Mouse (Mus musculus): ENCODE results near the gene Lingo4. TPM values are rescaled to one million over a fixed set of nuclear protein-coding genes. Genes with fewer than 3 reads are reported as not detected.

Gene Lingo4
- total and polyA plus RNA-seq, 3 experiments, result 0.04 to 0.09 (median 0.05) TPM

DNA sequence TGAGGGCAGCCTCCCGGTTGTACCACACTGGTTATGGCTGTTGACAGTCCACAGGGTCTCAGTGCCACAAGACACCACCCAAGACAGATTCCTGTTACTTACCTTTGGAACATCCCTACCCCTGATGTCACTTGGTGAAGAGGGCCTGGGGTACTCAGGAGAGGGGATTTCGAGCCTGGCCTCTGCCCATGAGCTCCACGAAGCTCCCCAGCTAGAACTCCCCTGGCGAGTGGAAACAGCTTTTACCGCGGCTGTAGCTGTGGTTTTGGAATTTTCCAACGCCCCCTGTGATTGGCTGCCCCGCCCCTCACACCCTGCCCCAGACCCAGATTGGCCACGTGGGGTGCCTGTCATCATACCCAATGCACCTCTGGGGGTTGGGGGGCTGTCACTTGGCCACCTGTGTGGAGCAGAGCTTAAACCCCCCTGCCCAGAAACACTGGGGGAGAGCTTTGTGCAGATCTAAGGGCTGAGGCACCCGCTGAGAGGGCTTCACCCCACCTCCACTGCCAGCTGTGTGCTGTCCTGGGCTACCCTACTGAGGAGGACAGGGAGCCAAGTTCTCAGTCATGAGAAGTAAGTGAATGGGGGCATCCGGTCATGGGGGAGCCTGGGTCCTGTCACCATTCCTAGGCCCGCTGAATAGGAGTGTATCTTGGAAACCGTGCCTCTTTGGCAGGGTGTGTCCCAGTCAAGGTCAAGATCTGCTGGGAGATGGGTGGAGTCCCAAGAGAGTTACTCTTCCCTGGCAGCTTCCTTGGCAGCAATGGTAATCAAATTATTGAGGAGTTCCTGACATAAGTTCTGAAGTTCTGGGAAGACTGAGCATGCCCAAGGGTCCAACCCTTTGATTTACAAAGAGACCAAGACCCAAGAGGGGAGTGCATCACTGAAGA, 21.0 kb upstream of the Lingo4 start:
- Histone ChIP-seq H3K9ac (ENCODE audit: low read depth, low read length) (no peak overlapping the region), H3K36me3 (ENCODE audit: control insufficient read depth, insufficient read depth, low read length) (no peaks in the 10 kb centered on the region), H3K27me3 (ENCODE audit: control insufficient read depth, insufficient read depth, low read length) (no peaks in the 10 kb centered on the region; the same call in 1 of the 2 replicates), H3K27ac (no peak overlapping the region), H3K4me3 (no peak overlapping the region), H3K79me2 (replicated peaks; ENCODE audit: control insufficient read depth, insufficient read depth, low read length) (no peaks in the 10 kb centered on the region), H3K4me1 (ENCODE audit: control insufficient read depth, insufficient read depth, low read length) (no peaks in the 10 kb centered on the region)
- WGBS, result 28% methylated on average over 13 of the region's 13 CpGs
- TF ChIP-seq CTCF (IDR thresholded peaks at IDR 0.05), result no peak
- no peak for TF ChIP-seq POLR2A (IDR thresholded peaks at IDR 0.05; ENCODE audit: insufficient read depth, low read depth, low read length)
- no peak for TF ChIP-seq EP300 (IDR thresholded peaks at IDR 0.05; ENCODE audit: insufficient read depth, low read depth, low read length)
- intact Hi-C loops (cut with DNase I), result no loop called here
- DNase-seq, result no peak

DNA sequence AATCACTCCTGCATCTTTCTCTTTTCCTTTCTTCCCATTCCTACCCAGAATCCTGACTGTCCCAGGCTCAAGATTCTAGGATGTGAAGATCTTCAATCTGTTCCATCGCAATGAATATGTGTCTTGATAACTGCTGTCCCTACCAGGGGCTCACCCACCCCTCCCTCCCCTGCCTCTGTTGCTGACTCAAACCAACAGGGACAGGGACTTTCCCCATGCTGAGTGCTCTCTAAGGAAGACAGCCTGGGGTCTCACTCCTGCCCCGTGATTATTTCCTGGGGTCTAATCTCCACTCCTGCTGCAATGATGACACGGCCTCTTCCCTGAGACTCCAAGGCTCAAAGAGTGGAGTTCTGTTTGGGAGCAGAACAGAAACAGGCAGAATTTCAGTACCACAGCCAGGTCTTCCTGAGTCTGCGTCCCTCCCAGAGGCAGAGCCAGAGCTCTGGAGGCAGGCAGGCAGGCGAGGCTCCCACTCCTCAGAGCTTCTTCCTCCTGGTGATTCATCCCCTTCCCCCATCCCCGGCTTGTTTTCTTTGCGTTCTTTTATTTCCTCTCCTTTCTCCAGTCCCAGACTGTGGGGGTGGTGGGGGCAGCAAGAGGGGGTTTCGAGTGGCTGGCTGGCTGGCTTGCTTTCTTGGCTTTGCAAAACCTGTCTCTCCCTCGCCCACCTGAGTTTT, 18.3 kb upstream of the Lingo4 start:
- WGBS, result 33% methylated on average over 9 of the region's 9 CpGs
- intact Hi-C loops (cut with DNase I), result no loop called here
- Histone ChIP-seq H3K36me3 (ENCODE audit: control insufficient read depth, insufficient read depth, low read length) (no peaks in the 10 kb centered on the region), H3K4me1 (ENCODE audit: control insufficient read depth, insufficient read depth, low read length) (no peaks in the 10 kb centered on the region), H3K4me3 (no peak overlapping the region), H3K27me3 (ENCODE audit: control insufficient read depth, insufficient read depth, low read length) (no peaks in the 10 kb centered on the region; the same call in 1 of the 2 replicates), H3K79me2 (replicated peaks; ENCODE audit: control insufficient read depth, insufficient read depth, low read length) (no peaks in the 10 kb centered on the region), H3K9ac (ENCODE audit: low read depth, low read length) (no peak overlapping the region), H3K27ac (no peak overlapping the region)
- no peak for TF ChIP-seq POLR2A (IDR thresholded peaks at IDR 0.05; ENCODE audit: insufficient read depth, low read depth, low read length)
- no peak for TF ChIP-seq CTCF (IDR thresholded peaks at IDR 0.05)
- no peak for TF ChIP-seq EP300 (IDR thresholded peaks at IDR 0.05; ENCODE audit: insufficient read depth, low read depth, low read length)
- DNase-seq, result no peak

- no peaks in the 10 kb centered on the region for H3K36me3 ChIP-seq (ENCODE audit: control insufficient read depth, insufficient read depth, low read length)
- no peak overlapping the region for H3K4me3 ChIP-seq
- no peaks in the 10 kb centered on the region for H3K27me3 ChIP-seq (ENCODE audit: control insufficient read depth, insufficient read depth, low read length)
- no peak overlapping the region for H3K27ac ChIP-seq
- H3K79me2 ChIP-seq (replicated peaks; ENCODE audit: control insufficient read depth, insufficient read depth, low read length), result no peaks in the 10 kb centered on the region
- no peaks in the 10 kb centered on the region for H3K4me1 ChIP-seq (ENCODE audit: control insufficient read depth, insufficient read depth, low read length)
- no peak overlapping the region for H3K9ac ChIP-seq (ENCODE audit: low read depth, low read length)
- WGBS, result 61% methylated on average over 5 of the region's 5 CpGs
- DNase-seq, result no peak
- intact Hi-C loops (cut with DNase I), result no loop called here
- TF ChIP-seq POLR2A (IDR thresholded peaks at IDR 0.05; ENCODE audit: insufficient read depth, low read depth, low read length) (no peak), CTCF (IDR thresholded peaks at IDR 0.05) (no peak), EP300 (IDR thresholded peaks at IDR 0.05; ENCODE audit: insufficient read depth, low read depth, low read length) (no peak)
Measured at GRCm38 (mm10) chr3:94382308-94382707, 16.0 kb upstream of the Lingo4 start.

- Histone ChIP-seq H3K4me1 (ENCODE audit: control insufficient read depth, insufficient read depth, low read length) (no peaks in the 10 kb centered on the region), H3K27ac (no peak overlapping the region), H3K9ac (ENCODE audit: low read depth, low read length) (no peak overlapping the region), H3K4me3 (no peak overlapping the region), H3K79me2 (replicated peaks; ENCODE audit: control insufficient read depth, insufficient read depth, low read length) (no peaks in the 10 kb centered on the region), H3K36me3 (ENCODE audit: control insufficient read depth, insufficient read depth, low read length) (no peaks in the 10 kb centered on the region), H3K27me3 (ENCODE audit: control insufficient read depth, insufficient read depth, low read length) (no peaks in the 10 kb centered on the region)
- 59% methylated on average over 3 of the region's 3 CpGs for WGBS
- TF ChIP-seq CTCF (IDR thresholded peaks at IDR 0.05), result no peak
- TF ChIP-seq POLR2A (IDR thresholded peaks at IDR 0.05; ENCODE audit: insufficient read depth, low read depth, low read length), result no peak
- TF ChIP-seq EP300 (IDR thresholded peaks at IDR 0.05; ENCODE audit: insufficient read depth, low read depth, low read length), result no peak
- DNase-seq, result no peak
- intact Hi-C loops (cut with DNase I), result no loop called here
Measured at GRCm38 (mm10) chr3:94383476-94383875, 14.8 kb upstream of the Lingo4 start.

DNA sequence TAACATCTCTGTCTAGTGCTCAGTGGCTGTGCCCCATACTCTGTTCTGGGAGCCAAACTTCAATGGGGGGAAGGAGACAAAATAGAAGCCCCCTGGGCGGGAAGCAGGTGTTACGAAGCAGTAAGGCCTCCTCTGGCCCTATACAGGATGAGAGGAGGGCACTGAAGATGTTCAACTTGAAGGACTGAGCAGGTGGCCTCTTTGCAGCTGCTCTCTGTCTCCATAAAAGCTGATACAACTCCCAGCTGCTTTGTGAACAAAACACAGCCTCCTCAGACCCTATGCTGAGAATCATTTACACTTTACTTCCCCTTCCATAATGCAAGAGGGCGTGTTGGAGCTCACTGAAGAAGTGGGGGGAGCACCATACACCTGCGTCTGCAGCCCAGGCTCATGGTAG, 11.6 kb upstream of the Lingo4 start:
- TF ChIP-seq EP300 (IDR thresholded peaks at IDR 0.05; ENCODE audit: insufficient read depth, low read depth, low read length) (no peak), POLR2A (IDR thresholded peaks at IDR 0.05; ENCODE audit: insufficient read depth, low read depth, low read length) (no peak)
- no peak for DNase-seq
- Histone ChIP-seq H3K4me1 (ENCODE audit: control insufficient read depth, insufficient read depth, low read length) (no peaks in the 10 kb centered on the region), H3K4me3 (no peak overlapping the region), H3K27ac (no peak overlapping the region), H3K27me3 (ENCODE audit: control insufficient read depth, insufficient read depth, low read length) (no peaks in the 10 kb centered on the region), H3K36me3 (ENCODE audit: control insufficient read depth, insufficient read depth, low read length) (no peaks in the 10 kb centered on the region), H3K9ac (ENCODE audit: low read depth, low read length) (no peak overlapping the region), H3K79me2 (replicated peaks; ENCODE audit: control insufficient read depth, insufficient read depth, low read length) (no peaks in the 10 kb centered on the region)
- 67% methylated on average over 4 of the region's 4 CpGs for WGBS
- intact Hi-C loops (cut with DNase I), result no loop called here

DNA sequence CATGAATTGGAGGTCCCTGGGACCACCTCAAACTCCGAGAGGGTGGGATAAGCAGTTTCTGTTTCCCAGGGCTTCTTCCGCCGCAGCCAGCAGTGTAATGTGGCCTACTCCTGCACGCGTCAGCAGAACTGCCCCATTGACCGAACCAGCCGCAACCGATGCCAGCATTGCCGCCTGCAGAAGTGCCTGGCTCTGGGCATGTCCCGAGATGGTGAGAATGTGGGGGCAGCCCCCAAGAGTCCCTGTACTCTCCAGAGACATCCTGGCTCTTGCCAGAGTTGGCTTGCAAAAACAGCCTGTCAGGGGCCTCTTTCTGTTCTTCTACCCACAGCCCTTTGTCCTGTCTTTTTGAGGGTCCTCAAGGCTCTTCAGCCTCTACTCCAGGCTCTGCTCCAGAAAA, 10.9 kb upstream of the Lingo4 start:
- Histone ChIP-seq H3K27me3 (ENCODE audit: control insufficient read depth, insufficient read depth, low read length) (no peaks in the 10 kb centered on the region), H3K9ac (ENCODE audit: low read depth, low read length) (no peak overlapping the region), H3K27ac (no peak overlapping the region), H3K36me3 (ENCODE audit: control insufficient read depth, insufficient read depth, low read length) (no peaks in the 10 kb centered on the region), H3K79me2 (replicated peaks; ENCODE audit: control insufficient read depth, insufficient read depth, low read length) (no peaks in the 10 kb centered on the region), H3K4me1 (ENCODE audit: control insufficient read depth, insufficient read depth, low read length) (no peaks in the 10 kb centered on the region), H3K4me3 (no peak overlapping the region)
- no peak for DNase-seq
- 85% methylated on average over 10 of the region's 10 CpGs for WGBS
- intact Hi-C loops (cut with DNase I), result no loop called here
- TF ChIP-seq EP300 (IDR thresholded peaks at IDR 0.05; ENCODE audit: insufficient read depth, low read depth, low read length), result no peak
- no peak for TF ChIP-seq POLR2A (IDR thresholded peaks at IDR 0.05; ENCODE audit: insufficient read depth, low read depth, low read length)
- TF ChIP-seq CTCF (IDR thresholded peaks at IDR 0.05), result no peak
